Mouse (Mus musculus): ENCODE data around the gene Psmb8. TPM values are rescaled to one million over a fixed set of nuclear protein-coding genes. Genes with fewer than 3 reads are reported as not detected.

Gene Psmb8
- total and polyA plus RNA-seq, 2 experiments from 2014 or later, result 9.9 to 11.0 TPM

- Histone ChIP-seq H3K9ac (replicated peaks; ENCODE audit: low read depth, low read length) (no peak overlapping the region), H3K4me1 (ENCODE audit: control insufficient read depth, insufficient read depth) (no peaks in the 10 kb centered on the region; the same call in 1 of the 2 replicates), H3K4me3 (ENCODE audit: low read depth, low read length) (no peak overlapping the region), H3K27ac (ENCODE audit: low read depth) (no peak overlapping the region), H3K27me3 (ENCODE audit: control insufficient read depth, insufficient read depth, low read length) (peaks cover 5% of the 10 kb centered on the region; the same call in 1 of the 2 replicates), H3K4me2 (ENCODE audit: low read depth, low read length) (no peak overlapping the region), H3K9me3 (replicated peaks; ENCODE audit: control insufficient read depth, low read length) (0 out of 2 replicates have a peak, but pooled peaks cover 2% of the 10 kb centered on the region), H3K36me3 (replicated peaks; ENCODE audit: control insufficient read depth, insufficient read depth, low read length) (no peaks in the 10 kb centered on the region; the same call in 1 of the 2 replicates)
- 49% methylated on average over 3 of the region's 3 CpGs for WGBS
- no peak for ATAC-seq (ENCODE audit: insufficient read depth, low read depth)
- TF ChIP-seq CTCF (IDR thresholded peaks at IDR 0.05; ENCODE audit: low read depth), result no peak
- no peak for TF ChIP-seq EP300 (IDR thresholded peaks at IDR 0.05; ENCODE audit: low read depth)
- no peak for DNase-seq (ENCODE audit: low spot score)
Observed at GRCm38 (mm10) chr17:34207456-34207855, 9.9 kb downstream of the Psmb8 start.

DNA sequence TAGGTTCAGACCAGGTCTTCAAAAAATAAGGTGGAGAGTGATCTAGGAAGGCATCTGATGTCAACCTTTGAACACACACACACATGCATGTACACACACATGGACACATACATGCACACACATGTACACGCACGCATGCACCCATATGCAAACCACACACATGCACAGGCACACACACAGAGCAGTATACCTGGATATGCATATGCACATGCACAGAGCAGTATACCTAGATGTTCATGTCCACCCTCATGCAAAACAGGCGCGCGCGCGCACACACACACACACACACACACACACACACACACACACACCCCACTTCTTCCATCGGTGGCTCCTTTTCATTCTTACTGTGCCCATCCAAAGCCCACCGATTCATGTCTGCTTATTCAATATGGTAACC, 10.3 kb downstream of the Psmb8 start:
- Histone ChIP-seq H3K27ac (ENCODE audit: low read depth) (no peak overlapping the region), H3K4me3 (ENCODE audit: low read depth, low read length) (no peak overlapping the region), H3K9ac (replicated peaks; ENCODE audit: low read depth, low read length) (no peak overlapping the region), H3K4me2 (ENCODE audit: low read depth, low read length) (no peak overlapping the region), H3K4me1 (ENCODE audit: control insufficient read depth, insufficient read depth) (no peaks in the 10 kb centered on the region; the same call in 1 of the 2 replicates), H3K36me3 (replicated peaks; ENCODE audit: control insufficient read depth, insufficient read depth, low read length) (no peaks in the 10 kb centered on the region; the same call in 1 of the 2 replicates), H3K9me3 (replicated peaks; ENCODE audit: control insufficient read depth, low read length) (0 out of 2 replicates have a peak, but pooled peaks cover 2% of the 10 kb centered on the region), H3K27me3 (ENCODE audit: control insufficient read depth, insufficient read depth, low read length) (peaks cover 9% of the 10 kb centered on the region)
- ATAC-seq (ENCODE audit: insufficient read depth, low read depth), result no peak
- no peak for DNase-seq (ENCODE audit: low spot score)
- WGBS, result 96% methylated on average over 9 of the region's 9 CpGs
- no peak for TF ChIP-seq CTCF (IDR thresholded peaks at IDR 0.05; ENCODE audit: low read depth)
- no peak for TF ChIP-seq EP300 (IDR thresholded peaks at IDR 0.05; ENCODE audit: low read depth)

DNA sequence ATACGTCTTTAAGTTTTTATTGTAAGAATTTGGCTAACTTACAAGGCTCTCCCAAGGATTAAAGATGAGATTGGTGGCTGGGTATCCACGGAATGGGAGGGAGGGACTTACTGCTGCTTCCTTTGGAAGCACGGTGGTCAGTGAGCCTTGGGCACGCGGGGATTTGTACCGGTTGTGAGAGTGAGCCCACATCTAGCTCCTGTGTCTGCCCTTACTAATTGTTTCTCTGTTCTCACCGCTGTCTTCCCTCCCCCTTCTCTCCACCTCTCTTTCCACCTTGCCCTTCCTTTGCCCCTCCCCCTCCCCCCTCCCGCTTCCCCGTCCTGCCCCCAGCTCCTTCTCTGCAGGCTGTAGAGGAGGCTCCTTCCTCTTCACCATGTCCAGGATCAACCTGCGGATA, 10.9 kb downstream of the Psmb8 start:
- 0 out of 2 replicates have a peak, but pooled peaks cover 2% of the 10 kb centered on the region for H3K9me3 ChIP-seq (replicated peaks; ENCODE audit: control insufficient read depth, low read length)
- no peak overlapping the region for H3K27ac ChIP-seq (ENCODE audit: low read depth)
- DNase-seq (ENCODE audit: low spot score) (no peak), ATAC-seq (ENCODE audit: insufficient read depth, low read depth) (no peak)
- H3K9ac ChIP-seq (replicated peaks; ENCODE audit: low read depth, low read length), result no peak overlapping the region
- no peak overlapping the region for H3K4me2 ChIP-seq (ENCODE audit: low read depth, low read length)
- 18% methylated on average over 10 of the region's 10 CpGs for WGBS
- no peaks in the 10 kb centered on the region; the same call in 1 of the 2 replicates for H3K4me1 ChIP-seq (ENCODE audit: control insufficient read depth, insufficient read depth)
- H3K4me3 ChIP-seq (ENCODE audit: low read depth, low read length), result no peak overlapping the region
- H3K27me3 ChIP-seq (ENCODE audit: control insufficient read depth, insufficient read depth, low read length), result peaks cover 14% of the 10 kb centered on the region
- no peaks in the 10 kb centered on the region; the same call in 1 of the 2 replicates for H3K36me3 ChIP-seq (replicated peaks; ENCODE audit: control insufficient read depth, insufficient read depth, low read length)
- TF ChIP-seq EP300 (IDR thresholded peaks at IDR 0.05; ENCODE audit: low read depth) (no peak), CTCF (IDR thresholded peaks at IDR 0.05; ENCODE audit: low read depth) (no peak)

DNA sequence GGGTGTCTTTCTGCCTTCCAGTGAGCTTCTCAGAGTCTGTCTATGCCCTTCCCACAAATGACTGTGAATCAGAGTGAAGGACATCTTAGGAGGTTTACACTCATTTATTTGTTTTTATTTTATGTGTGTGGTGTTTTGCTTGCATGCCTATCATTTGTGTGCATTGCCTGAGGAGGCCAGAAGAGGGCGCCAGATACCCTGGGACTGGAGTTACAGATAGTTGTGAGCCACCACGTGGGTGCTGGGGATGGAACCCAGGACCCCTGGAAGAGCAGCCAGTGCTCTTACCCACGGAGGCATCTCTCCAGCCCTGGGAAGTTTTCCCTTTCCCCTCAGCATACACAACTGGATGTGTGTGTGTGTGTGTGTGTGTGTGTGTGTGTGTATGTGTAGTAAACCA, 12.2 kb downstream of the Psmb8 start:
- Histone ChIP-seq H3K4me3 (ENCODE audit: low read depth, low read length) (no peak overlapping the region), H3K9me3 (replicated peaks; ENCODE audit: control insufficient read depth, low read length) (0 out of 2 replicates have a peak, but pooled peaks cover 2% of the 10 kb centered on the region), H3K4me1 (ENCODE audit: control insufficient read depth, insufficient read depth) (no peaks in the 10 kb centered on the region; the same call in 1 of the 2 replicates), H3K9ac (replicated peaks; ENCODE audit: low read depth, low read length) (no peak overlapping the region), H3K36me3 (replicated peaks; ENCODE audit: control insufficient read depth, insufficient read depth, low read length) (peaks cover 5% of the 10 kb centered on the region; the same call in 1 of the 2 replicates), H3K27ac (ENCODE audit: low read depth) (no peak overlapping the region), H3K4me2 (ENCODE audit: low read depth, low read length) (no peak overlapping the region), H3K27me3 (ENCODE audit: control insufficient read depth, insufficient read depth, low read length) (peaks cover 25% of the 10 kb centered on the region)
- TF ChIP-seq EP300 (IDR thresholded peaks at IDR 0.05; ENCODE audit: low read depth) (no peak), CTCF (IDR thresholded peaks at IDR 0.05; ENCODE audit: low read depth) (0 out of 2 replicates have a peak, but pooled peaks have one; percentile 14)
- DNase-seq (ENCODE audit: low spot score) (no peak), ATAC-seq (ENCODE audit: insufficient read depth, low read depth) (no peak)
- 49% methylated on average over 3 of the region's 3 CpGs for WGBS

DNA sequence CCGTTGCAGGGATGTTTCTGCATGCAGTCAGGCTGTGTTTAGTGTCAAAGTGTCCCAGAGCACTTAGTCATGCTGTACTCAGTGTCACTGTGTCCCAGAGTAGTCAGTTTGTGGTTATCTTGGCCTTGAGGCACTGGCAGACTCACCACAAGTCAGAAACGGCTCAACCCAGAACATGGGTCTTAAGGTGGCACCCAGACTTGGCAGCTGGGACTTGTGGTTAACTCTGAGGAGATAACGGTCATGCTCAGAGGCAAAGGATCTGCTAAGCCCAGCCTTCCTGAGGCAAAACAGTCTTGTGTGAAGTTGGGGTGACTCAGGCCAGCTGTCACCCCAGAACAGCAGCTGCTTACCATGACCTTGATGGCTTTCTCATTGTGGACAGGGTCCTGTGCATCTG, 13.1 kb downstream of the Psmb8 start:
- no peak overlapping the region for H3K4me3 ChIP-seq (ENCODE audit: low read depth, low read length)
- ATAC-seq (ENCODE audit: insufficient read depth, low read depth) (no peak), DNase-seq (ENCODE audit: low spot score) (no peak)
- H3K4me1 ChIP-seq (ENCODE audit: control insufficient read depth, insufficient read depth), result no peaks in the 10 kb centered on the region
- H3K9ac ChIP-seq (replicated peaks; ENCODE audit: low read depth, low read length), result no peak overlapping the region
- peaks cover 25% of the 10 kb centered on the region for H3K27me3 ChIP-seq (ENCODE audit: control insufficient read depth, insufficient read depth, low read length)
- H3K27ac ChIP-seq (ENCODE audit: low read depth), result no peak overlapping the region; the same call in 1 of the 2 replicates
- H3K9me3 ChIP-seq (replicated peaks; ENCODE audit: control insufficient read depth, low read length), result 0 out of 2 replicates have a peak, but pooled peaks cover 2% of the 10 kb centered on the region
- no peak overlapping the region for H3K4me2 ChIP-seq (ENCODE audit: low read depth, low read length)
- TF ChIP-seq EP300 (IDR thresholded peaks at IDR 0.05; ENCODE audit: low read depth) (no peak), CTCF (IDR thresholded peaks at IDR 0.05; ENCODE audit: low read depth) (no peak)
- H3K36me3 ChIP-seq (replicated peaks; ENCODE audit: control insufficient read depth, insufficient read depth, low read length), result peaks cover 5% of the 10 kb centered on the region; the same call in 1 of the 2 replicates
- WGBS, result 47% methylated on average over 3 of the region's 3 CpGs

Measured in heart, postnatal 0 days (tissue).